Mouse (Mus musculus): ENCODE data around the gene Ranbp9.

Ranbp9 gene

DNA sequence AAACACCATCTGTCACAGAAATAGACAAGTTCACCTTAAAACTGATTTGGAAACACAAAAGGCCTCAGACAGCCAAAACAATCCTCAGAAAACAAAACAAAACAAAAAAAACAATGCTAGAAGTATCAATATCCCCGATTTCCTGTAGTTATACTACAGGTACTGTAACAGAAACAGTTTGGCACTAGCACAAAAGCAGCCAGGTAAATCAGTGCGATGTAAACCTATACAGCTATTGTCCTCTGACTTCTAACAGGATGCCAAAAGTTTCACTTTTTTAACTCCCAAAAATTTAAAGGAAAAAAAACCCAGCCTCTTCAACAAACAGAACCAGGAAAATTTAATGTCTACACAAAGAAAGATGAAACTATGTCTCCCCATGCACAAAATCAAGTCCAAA is 28.9 kb downstream of the Ranbp9 start:
- no peak for DNase-seq (ENCODE audit: low read depth, low spot score)

- DNase-seq (ENCODE audit: low read depth, low spot score), result no peak
Observed at GRCm38 (mm10) chr13:43450686-43451085, 30.4 kb downstream of the Ranbp9 start.

DNA sequence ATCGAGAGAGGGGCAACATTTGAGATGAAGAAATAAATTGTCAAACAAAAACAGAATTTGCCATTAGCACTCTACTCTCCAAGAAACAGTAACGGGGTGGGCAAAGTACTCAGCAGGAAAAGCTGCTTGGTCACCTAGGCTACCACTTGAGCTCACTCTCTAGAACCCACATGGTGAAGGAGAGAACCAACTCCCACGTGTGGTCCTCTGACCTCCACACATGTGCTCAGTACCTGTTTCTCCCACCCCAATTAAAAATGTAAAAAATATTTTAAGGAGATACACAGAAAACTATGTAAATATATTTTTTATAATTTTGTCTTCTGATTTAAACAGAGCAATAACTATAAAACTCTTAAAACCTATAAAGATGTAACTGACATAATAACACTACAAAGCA is 33.4 kb downstream of the Ranbp9 start:
- DNase-seq (ENCODE audit: low read depth, low spot score), result no peak

- DNase-seq (ENCODE audit: low read depth, low spot score), result no peak
Observed at GRCm38 (mm10) chr13:43445754-43446153, 35.3 kb downstream of the Ranbp9 start.

DNA sequence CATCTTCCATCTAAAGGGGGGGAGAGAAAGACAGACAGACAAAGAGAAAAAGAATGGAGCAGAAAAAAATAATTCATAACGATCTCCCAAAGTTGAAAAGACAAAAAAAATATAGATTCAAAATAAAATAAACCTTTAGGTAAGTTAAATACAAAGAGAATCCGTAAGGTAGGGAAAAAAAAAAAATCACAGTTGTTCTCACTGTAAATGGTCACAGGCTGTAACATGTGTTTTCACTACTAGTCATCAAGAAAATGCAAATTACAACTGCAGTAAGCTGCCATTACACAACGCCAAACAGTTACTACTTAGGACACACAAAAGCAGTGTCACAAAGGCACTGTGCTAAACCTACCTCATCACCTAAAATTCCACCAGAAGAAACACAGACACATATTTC is 36.4 kb downstream of the Ranbp9 start:
- no peak for DNase-seq (ENCODE audit: low read depth, low spot score)

DNA sequence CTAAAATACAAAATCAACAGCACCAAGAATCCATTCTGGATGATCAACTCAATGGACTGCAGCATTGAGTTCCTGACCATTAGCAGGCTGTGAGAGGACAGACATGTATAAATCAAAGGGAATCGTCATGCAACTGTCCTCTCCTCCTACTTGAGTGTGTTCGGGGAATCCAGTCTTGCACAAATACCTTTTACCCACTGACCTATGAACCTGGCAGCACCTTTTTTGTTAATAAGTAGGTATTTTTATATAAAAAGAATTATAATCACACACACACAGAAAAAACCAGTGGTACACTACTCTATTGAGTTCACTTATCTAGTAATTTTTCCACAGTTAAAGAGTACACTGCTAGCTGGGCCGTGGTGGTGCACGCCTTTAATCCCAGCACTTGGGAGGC is 37.4 kb downstream of the Ranbp9 start:
- no peak for DNase-seq (ENCODE audit: low read depth, low spot score)

DNA sequence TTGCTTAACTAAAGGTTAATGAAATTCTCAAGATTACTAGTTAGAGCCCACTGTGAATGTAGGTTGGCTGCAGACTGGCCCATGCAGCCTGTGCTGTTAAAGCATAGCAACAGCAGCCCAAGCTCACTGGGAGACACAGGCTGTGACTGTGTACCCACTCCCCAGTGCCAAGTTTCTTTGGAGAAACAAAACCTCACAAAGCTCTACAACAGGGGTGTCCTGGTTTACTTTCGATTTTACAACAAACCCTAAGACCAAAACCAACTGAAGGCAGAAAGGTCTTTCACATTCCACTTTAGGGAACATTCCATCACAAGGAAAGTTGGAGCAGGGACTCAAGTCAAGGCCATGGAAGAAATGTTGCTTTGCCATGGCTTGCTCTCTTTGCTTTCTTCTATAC is 38.5 kb downstream of the Ranbp9 start:
- DNase-seq (ENCODE audit: low read depth, low spot score), result no peak

DNA sequence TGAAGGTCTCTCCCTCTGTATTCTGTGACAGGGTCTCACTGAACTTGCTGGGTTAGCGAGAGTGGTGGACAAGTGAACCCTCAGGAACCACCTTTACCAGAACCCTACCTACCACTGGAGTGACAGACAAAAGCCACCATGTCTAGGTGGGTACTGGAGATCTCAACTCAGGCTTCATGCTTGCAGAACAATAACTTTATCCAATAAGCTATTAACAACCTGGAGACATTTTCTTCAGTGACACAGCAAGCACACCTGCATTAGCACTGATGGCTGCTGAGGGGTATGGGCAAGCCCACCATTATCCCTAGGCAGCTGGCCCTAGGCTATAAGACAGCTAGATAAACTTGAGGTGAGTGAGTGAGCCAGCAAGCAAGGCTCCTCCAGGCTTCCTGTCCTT is 40.7 kb downstream of the Ranbp9 start:
- DNase-seq (ENCODE audit: low read depth, low spot score), result no peak

- DNase-seq (ENCODE audit: low read depth, low spot score), result no peak
Observed at GRCm38 (mm10) chr13:43433395-43433794, 47.7 kb downstream of the Ranbp9 start.

DNA sequence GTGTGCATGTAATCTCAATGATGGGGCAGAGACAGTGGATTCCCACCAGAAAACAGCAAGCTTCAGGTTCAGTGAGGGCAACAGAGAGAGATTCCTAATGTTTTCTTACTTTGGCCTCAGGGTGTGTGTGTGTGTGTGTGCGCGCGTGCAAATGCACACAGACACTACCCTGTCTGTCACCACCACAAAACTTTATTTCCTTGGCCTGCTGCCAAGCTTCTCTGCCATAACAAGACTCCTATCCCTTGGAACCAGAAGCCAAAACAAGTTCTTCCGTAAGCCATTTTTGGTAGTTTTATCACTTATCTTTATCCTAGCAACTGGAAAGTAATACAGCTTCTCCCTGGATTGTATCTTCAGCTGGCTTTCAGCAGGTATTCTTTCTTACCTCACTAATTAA is 52.6 kb downstream of the Ranbp9 start:
- DNase-seq (ENCODE audit: low read depth, low spot score), result no peak

DNA sequence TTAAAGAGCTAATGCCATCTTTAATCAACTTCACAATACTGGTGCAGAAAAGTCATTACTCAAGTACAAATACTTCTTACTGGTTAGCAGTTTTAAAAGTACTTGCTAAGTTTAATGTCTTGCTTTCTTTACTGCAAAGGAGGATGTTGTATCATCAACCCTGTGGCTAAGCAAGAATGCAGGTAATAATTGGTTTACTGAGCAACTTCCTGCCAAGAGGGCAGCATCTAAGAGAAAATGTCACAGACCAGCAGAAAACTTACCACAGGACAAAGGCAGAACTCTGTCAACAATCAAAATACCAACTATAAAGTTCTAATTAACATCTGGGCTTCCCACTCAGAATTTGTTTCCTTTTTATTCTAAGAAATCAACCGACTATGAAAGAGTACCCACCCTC is 65.8 kb downstream of the Ranbp9 start:
- DNase-seq (ENCODE audit: low read depth, low spot score), result no peak

DNA sequence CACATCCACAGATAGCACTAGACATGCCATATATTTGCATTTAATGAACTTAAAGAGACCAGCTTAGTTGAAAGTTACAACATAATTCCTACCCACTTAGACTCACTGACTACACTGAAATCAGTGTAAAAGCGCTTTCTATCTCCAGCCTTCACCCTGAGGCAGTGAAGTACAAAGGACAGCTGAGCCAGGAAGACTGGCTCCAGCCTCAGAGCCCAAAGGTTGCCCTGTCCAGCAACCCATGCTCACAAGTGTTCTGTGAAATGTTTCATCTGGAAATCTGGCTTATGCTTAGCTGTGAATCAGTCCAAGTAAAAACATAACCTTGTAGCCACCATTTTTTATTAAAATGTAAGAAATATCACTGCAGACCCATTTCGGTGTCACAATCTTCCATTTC is 67.5 kb downstream of the Ranbp9 start:
- no peak for DNase-seq (ENCODE audit: low read depth, low spot score)

GRCm38 (mm10) chr13:43412311-43412710 is 68.8 kb downstream of the Ranbp9 start:
- DNase-seq (ENCODE audit: low read depth, low spot score), result no peak

DNA sequence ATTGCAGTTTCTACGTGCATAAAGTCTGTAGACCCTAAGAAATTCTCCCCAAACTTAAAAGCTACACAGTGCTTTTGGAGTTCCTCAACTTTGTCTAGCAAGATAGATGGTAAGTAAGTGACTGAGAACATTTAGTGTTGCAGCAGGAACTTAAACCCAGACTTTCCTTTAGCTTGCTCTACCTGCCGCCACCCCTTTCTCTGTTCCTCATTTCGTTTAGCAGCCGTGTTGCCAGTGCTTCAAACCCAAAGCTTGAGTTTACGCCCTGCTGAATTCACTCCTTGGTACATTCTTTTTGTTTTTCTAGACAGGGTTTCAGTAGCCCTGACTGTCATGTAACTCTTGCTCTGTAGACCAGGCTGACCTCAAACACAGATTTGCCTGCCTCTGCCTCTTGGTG is 81.5 kb downstream of the Ranbp9 start:
- no peak for DNase-seq (ENCODE audit: low read depth, low spot score)

GRCm38 (mm10) chr13:43398297-43399080 is 82.6 kb downstream of the Ranbp9 start, which contains the start of gene Nol7:
Nol7 (plus strand) TSS chr13:43398390.
- peak; percentile 96 for DNase-seq (ENCODE audit: low read depth, low spot score)

- DNase-seq (ENCODE audit: low read depth, low spot score), result no peak
Observed at GRCm38 (mm10) chr13:43397700-43398296, 83.3 kb downstream of the Ranbp9 start.

GRCm38 (mm10) chr13:43385321-43385720 is 95.8 kb downstream of the Ranbp9 start:
- no peak for DNase-seq (ENCODE audit: low read depth, low spot score)

DNA sequence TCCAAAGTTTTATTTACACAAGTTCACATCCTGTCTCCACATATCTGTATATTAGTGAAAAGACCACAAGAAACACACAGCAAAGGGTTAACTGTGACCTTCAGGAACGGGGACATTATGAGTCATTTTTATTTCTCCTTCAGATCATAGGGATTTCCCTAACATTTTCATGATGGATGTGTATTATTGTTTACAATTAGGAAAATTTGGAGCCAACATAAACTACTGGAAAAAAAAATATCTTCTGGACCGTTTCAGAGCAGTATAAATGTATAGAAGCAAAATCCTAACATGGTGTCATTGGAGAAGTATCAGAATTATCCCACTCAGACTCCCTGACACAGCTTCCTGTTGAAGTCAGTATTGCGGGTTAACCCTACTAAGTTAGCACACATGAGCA is 101.1 kb downstream of the Ranbp9 start:
- DNase-seq (ENCODE audit: low read depth, low spot score), result no peak

GRCm38 (mm10) chr13:43374918-43375432 is 106.1 kb downstream of the Ranbp9 start:
- DNase-seq (ENCODE audit: low read depth, low spot score), result no peak

- DNase-seq (ENCODE audit: low read depth, low spot score), result no peak
Observed at GRCm38 (mm10) chr13:43374205-43374604, 106.9 kb downstream of the Ranbp9 start.

- no peak for DNase-seq (ENCODE audit: low read depth, low spot score)
Observed at GRCm38 (mm10) chr13:43372892-43373291, 108.2 kb downstream of the Ranbp9 start.

- no peak for DNase-seq (ENCODE audit: low read depth, low spot score)
Observed at GRCm38 (mm10) chr13:43370063-43370462, 111.0 kb downstream of the Ranbp9 start.

- no peak for DNase-seq (ENCODE audit: low read depth, low spot score)
Observed at GRCm38 (mm10) chr13:43365825-43366184, 115.3 kb downstream of the Ranbp9 start.
